Mouse (Mus musculus) lung, adult 2 months (tissue): ENCODE results near the gene Arpc2.

Experiments used
- CTCF ChIP-seq: fragments of 200-500 bp; IDR thresholded peaks from 2 replicates; pipeline ENCODE4 v1.5.1; 2011; ENCODE audit warnings: mild to moderate bottlenecking, low read length, control low read depth; ENCODE audit not compliant: insufficient read depth
- POLR2A ChIP-seq: fragments of 200-500 bp; IDR thresholded peaks from 2 replicates; pipeline ENCODE4 v1.6.1; 2011; ENCODE audit warnings: low read depth, mild to moderate bottlenecking, control low read depth, low read length, borderline replicate concordance; ENCODE audit errors: extremely low read depth

DNA sequence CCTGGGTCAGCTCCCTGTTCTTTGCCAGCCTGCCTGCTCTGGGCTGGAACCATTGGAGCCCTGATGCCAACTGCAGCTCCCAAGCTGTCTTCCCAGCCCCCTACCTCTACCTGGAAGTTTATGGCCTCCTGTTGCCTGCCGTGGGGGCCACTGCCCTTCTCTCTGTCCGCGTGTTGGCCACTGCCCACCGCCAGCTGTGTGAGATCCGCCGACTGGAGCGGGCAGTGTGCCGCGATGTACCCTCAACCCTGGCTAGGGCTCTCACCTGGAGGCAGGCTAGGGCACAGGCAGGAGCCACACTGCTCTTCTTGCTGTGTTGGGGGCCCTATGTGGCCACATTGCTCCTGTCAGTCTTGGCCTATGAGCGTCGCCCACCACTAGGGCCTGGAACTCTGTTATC lies 43.1 kb downstream of the Arpc2 start:
- TF ChIP-seq POLR2A, result no peak
- no peak for TF ChIP-seq CTCF
